Mouse (Mus musculus) heart, adult 8-10 months (tissue): ENCODE measurements around the gene Prickle2. TPM values are rescaled to one million over a fixed set of nuclear protein-coding genes. Genes with fewer than 3 reads are reported as not detected.

ENCODE experiments used
- DNase-seq: peaks from one replicate; pipeline ENCODE4 v3.0.0; 2022; ENCODE audit warnings: low spot score
- total RNA-seq, 4 experiments: library from RNA; stranded (reverse); gene quantifications; 2 replicates each; pipeline ENCODE4 v1.2.4; 2022

The Prickle2 gene
- 1 to 10 TPM; 4.2 to 5.7 (median 5.1) TPM for total RNA-seq

GRCm38 (mm10) chr6:92706145-92706466 lies at the start of gene Prickle2:
Gene Prickle2 (minus strand): TSS chr6:92706155.
- peak; percentile 73 for DNase-seq

- no peak for DNase-seq
Measured at GRCm38 (mm10) chr6:92752737-92753136, 46.8 kb upstream of the Prickle2 start.

GRCm38 (mm10) chr6:92749420-92749819 lies 43.5 kb upstream of the Prickle2 start:
- DNase-seq, result no peak

GRCm38 (mm10) chr6:92743605-92744004 lies 37.6 kb upstream of the Prickle2 start:
- peak; percentile 32 for DNase-seq

- no peak for DNase-seq
Measured at GRCm38 (mm10) chr6:92737116-92737515, 31.2 kb upstream of the Prickle2 start.

GRCm38 (mm10) chr6:92733651-92734050 lies 27.7 kb upstream of the Prickle2 start:
- no peak for DNase-seq

GRCm38 (mm10) chr6:92728514-92728913 lies 22.6 kb upstream of the Prickle2 start:
- no peak for DNase-seq

- peak; percentile 85 for DNase-seq
Measured at GRCm38 (mm10) chr6:92728084-92728483, 22.1 kb upstream of the Prickle2 start.

- no peak for DNase-seq
Measured at GRCm38 (mm10) chr6:92727351-92727986, 21.5 kb upstream of the Prickle2 start.

- DNase-seq, result peak; percentile 57
Measured at GRCm38 (mm10) chr6:92726121-92726520, 20.2 kb upstream of the Prickle2 start.

GRCm38 (mm10) chr6:92724394-92724793 lies 18.4 kb upstream of the Prickle2 start:
- DNase-seq, result no peak

- no peak for DNase-seq
Measured at GRCm38 (mm10) chr6:92715806-92716205, 9.9 kb upstream of the Prickle2 start.

- DNase-seq, result no peak
Measured at GRCm38 (mm10) chr6:92714748-92715147, 8.8 kb upstream of the Prickle2 start.

- no peak for DNase-seq
Measured at GRCm38 (mm10) chr6:92708137-92708536, 2.2 kb upstream of the Prickle2 start.

GRCm38 (mm10) chr6:92705353-92706144 lies 406 bp downstream of the Prickle2 start:
- no peak for DNase-seq

GRCm38 (mm10) chr6:92704810-92705209 lies 1.1 kb downstream of the Prickle2 start:
- no peak for DNase-seq

GRCm38 (mm10) chr6:92699491-92700209 lies 6.3 kb downstream of the Prickle2 start:
- DNase-seq, result no peak

GRCm38 (mm10) chr6:92697807-92698206 lies 8.1 kb downstream of the Prickle2 start:
- no peak for DNase-seq

GRCm38 (mm10) chr6:92687317-92687716 lies 18.6 kb downstream of the Prickle2 start:
- DNase-seq, result no peak

GRCm38 (mm10) chr6:92674394-92674925 lies 31.5 kb downstream of the Prickle2 start:
- no peak for DNase-seq

- DNase-seq, result no peak
Measured at GRCm38 (mm10) chr6:92670518-92671147, 35.3 kb downstream of the Prickle2 start.

- DNase-seq, result no peak
Measured at GRCm38 (mm10) chr6:92669623-92670022, 36.3 kb downstream of the Prickle2 start.
